Mouse (Mus musculus) adrenal gland, postnatal 4 days (tissue): ENCODE results near the gene Gcc2. TPM values are rescaled to one million over a fixed set of nuclear protein-coding genes. Genes with fewer than 3 reads are reported as not detected.
A peak's percentile ranks its signal among the peaks of the same experiment; 100 is the strongest.
"Not testable (repeated sequence)": the region's sequence is repeated elsewhere in the genome, so short reads cannot be mapped to it uniquely, and the experiment has no call there.

Experiments used
- DNase-seq, 2 experiments: peaks; one replicate each; pipeline ENCODE4 v3.0.0; 2021 to 2022; ENCODE audit warnings: low spot score in 2 of 2, mixed read lengths in 2 of 2
- total RNA-seq, 2 experiments: library from RNA; stranded (reverse); gene quantifications; 2 replicates each; pipeline ENCODE4 v1.2.3; 2021

Gcc2 gene
- total RNA-seq, 2 experiments from 2014 or later, result 51.6 to 56.6 TPM

DNA sequence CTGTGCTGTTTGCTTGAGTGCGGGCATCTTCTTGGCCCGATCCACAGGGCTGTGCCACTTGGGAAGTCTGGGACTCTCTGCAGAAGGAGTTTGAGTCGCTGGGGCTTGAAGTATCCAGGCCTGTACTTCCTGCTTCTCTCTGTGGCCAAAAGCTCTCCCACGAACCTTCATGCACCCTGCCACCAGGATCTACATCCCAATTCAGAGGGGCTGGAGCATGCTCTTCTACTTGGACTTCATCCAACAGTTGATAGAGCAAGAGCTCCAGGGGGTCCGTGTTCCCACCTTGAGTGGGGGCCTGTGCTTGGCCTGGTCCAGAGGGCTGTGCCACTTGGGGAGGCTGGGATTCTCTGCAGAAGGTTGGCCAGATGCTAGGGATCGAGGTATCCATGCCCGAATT is 24.2 kb upstream of the Gcc2 start:
- DNase-seq, result peak in 1 of 2 experiments; percentile 64

DNA sequence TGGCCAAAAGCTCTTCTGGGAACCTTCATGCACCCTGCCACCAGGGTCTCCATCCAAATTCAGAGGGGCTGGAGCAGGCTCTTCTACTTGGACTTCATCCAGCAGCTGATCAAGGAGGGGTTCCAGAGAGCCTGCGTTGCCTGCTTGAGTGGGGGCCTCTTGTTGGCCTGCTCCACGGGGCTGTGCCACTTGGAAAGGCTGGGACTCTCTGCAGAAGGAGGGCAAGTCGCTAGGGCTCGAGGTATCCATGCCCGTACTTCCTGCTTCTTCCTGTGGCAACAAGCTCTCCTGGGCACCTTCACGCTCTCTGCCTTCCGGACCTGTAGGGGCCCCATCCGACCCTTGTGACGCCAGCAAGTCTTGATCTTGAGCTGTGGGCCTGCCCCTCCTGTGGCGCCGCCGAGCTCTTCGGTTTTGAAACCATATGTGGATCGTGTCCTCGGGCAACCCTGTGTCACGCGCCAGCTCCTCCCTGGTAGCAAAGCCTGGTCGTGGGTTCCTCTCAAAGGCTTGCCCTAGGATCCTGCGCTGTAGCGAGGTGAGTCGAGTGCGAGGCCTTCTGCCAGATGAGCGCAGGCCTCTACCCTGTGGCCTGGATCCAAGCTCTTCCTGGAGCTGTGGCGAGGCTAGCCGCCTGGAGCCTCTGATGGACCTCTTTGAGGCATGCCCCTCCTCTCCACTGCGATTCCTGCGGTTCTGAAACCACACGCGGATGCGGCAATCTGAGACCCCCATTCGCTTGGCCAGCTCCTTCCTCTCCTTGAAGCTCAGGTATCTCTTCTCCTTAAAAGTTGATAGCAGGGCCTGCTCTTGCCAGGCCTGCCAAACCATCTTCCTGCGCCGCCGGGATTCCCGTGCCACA is 23.3 kb upstream of the Gcc2 start:
- DNase-seq, result peak; percentile 96 to 100

DNA sequence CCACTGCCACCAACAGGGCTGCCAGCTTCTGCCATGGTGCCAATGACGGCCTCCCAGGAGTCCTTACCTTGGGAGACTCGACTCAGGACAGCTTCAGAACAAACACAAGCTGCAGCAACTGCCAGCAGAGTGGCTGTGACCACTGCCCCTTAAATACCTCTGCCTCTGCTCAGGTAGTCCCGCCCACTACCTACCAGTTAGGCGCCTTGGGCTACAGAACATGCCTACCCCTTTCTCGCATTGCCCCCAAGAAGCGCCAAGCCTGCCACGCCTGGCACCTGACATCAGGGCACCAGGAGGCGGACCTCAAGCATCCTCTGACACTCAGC is 22.7 kb upstream of the Gcc2 start, which contains the start of gene Duxf3:
Gene Duxf3, minus strand, starts transcription at position 35 of the 329 bp plus-strand sequence.
- DNase-seq, result not testable (repeated sequence)

DNA sequence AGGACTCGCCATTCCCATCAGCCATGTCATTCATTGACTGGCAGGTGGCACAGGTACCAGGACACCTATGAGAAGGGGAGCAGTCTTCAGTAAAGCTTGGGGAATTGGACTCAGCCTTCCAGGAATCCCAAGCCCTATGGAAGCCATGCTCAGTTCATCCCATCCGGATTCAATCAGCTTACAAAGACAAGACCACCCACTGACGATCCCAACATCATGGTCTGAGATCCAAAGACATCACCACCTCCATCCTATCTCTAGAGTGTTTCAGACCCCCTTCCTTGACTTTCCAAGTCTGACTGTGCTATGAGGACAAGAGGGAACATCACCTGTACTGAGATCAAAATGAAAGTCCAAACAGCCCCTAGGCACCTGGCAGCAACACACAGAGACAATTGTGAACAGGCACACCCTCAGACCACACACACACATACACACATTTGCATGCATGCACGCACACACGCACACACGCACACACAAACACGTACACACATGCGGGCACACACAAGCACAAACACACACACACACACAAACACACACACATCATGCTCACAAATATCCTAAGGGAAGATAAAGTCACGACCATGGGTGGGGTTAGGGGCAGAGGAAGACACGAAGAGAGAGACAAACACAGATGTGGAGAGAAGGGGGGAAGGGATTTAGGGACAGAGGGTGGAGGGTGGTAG is 22.1 kb upstream of the Gcc2 start:
- DNase-seq, result peak in 1 of 2 experiments; percentile 46

DNA sequence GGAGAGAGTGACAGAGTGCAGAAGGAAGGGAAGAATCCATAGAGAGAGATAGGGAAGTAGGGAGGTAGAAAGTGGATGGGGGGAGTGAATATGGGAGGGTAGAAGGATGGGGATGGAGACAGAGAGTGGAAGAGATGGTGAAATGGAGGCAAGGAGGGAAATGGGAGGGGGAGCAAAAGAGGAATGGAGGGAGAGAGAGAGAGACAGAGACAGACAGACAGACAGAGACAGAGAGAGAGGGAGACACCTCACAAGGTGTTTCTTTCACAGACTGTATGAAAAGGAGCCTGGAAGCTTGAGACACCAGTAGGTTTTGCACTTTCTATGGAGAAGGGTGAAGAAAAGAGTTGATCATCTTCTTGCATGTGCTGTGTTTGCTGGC is 21.6 kb upstream of the Gcc2 start:
- DNase-seq, result not testable (repeated sequence)

DNA sequence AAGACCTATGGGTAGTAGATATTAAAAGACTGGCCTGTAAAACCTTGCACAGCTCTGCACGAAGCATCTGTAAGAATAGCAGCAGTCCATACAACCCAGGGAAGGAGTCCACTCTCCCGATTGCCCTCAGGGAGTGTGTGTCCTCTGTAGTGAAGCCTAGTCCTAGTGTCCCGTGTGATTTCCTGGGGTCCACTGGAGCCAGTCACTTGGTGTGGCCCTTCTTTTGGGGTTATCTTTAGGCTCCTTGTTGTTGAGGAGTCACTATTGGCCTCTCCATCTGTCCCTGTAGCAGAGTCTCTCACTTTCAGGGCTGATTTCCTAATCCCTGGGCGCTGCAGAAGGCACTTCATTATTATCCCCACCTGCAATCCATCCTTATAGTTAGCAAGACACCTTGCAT is 20.3 kb upstream of the Gcc2 start:
- not testable (repeated sequence) for DNase-seq

DNA sequence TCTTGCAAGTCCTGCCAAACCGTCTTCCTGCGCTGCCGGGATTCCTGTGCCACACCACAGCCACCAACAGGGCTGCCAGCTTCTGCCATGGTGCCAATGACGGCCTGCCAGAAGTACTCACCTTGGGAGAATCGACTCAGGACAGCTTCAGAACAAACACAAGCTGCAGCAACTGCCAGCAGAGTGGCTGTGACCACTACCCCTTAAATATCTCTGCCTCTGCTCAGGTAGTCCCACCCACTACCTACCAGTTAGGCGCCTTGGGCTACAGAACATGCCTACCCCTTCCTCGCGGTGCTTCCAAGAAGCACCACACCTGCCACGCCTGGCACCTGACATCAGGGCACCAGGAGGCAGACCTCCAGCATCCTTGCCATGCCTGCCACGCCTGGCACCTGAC is 18.7 kb upstream of the Gcc2 start, which contains the start of gene Gm4981:
Gene Gm4981, minus strand, starts transcription at position 89 of the 400 bp plus-strand sequence.
- DNase-seq, result no peak

DNA sequence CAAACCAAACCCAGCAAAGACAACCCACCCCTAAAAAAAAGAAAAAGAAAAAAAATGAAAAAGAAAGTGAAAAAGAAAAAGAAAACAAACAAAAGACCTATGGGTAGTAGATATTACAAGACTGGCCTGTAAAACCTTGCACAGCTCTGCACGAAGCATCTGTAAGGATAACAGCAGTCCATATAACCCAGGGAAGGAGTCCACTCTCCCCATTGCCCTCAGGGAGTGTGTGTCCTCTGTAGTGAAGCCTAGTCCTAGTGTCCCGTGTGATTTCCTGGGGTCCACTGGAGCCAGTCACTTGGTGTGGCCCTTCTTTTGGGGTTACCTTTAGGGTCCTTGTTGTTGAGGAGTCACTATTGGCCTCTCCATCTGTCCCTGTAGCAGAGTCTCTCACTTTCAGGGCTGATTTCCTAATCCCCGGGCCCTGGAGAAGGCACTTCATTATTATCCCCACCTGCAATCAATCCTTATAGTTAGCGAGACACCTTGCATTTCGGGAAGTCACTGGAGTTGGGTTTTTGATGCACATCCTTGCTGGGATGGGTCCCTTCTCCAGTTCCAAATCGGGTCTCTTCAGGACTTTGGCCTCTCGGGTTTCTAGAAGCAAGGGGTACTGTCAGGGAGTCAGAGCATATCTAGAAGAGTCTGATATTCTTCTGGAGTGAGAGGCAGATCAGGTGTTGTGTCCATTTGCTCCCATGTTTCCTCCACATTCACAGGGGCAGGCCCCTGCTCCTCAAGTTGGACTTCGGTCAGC is 16.1 kb upstream of the Gcc2 start:
- DNase-seq, result peak; percentile 78 to 80

DNA sequence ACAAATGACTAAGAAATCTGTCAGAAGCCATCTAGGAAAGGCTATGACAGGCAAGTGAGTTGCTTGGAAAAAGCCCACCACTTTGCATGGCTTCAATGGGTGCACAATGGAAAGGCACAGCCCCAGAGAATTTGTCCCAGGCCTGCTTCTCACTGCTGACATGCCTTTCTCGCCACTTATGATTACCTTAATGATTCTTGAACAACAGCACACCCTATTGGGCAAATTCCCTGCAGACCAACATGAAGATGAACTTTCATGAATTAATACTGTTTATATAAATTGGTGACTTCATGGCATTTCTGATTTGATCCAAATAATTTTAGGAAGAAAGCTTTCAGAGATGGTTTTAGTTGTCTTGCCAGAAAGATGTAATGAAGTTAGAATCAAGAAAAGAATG is 5.8 kb upstream of the Gcc2 start:
- no peak for DNase-seq

DNA sequence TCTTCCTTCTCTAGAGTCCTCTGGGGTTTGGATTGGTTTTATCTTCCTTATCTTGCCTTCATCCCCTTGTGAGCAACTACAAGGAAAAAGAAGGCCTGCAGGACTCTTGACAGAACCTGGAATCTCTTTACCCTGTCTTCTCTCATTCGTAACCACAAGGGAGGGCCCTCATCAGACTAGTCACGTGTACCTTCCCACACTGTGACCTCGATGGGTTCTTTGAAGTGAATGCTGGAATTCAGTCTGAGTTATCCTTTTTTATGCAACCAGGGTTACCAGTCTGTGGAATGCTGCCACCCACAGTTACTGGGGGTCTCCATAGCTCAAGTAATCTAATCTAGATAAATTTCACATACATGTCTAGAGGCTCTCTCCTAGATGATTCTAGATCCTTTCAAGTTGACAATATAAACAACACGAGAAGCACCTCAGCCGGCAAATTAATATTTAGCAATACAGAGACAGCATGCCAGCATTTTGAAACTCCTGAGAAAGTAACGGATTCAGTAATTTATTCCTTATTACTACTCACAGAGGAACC is 592 bp upstream of the Gcc2 start:
- DNase-seq, result no peak

DNA sequence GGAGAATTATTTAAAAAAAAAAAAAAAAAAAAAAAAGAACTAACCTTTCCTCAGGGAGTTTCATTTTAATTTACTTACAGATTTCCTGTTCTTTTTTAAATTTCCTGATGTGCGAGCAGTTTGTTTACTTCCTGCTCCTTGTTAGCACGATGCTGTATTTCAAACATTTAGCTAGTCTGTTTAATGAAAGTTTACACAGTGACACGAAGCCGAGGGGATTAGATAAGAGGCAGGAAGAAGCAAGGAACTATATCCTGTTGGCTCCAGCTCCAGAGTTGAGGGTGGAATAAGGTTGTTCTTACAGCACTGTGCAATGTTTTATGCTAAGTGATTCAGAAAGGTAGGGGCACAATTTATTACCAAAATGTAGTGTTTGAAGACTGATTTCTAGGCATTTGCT is 657 bp downstream of the Gcc2 start:
- DNase-seq, result no peak

DNA sequence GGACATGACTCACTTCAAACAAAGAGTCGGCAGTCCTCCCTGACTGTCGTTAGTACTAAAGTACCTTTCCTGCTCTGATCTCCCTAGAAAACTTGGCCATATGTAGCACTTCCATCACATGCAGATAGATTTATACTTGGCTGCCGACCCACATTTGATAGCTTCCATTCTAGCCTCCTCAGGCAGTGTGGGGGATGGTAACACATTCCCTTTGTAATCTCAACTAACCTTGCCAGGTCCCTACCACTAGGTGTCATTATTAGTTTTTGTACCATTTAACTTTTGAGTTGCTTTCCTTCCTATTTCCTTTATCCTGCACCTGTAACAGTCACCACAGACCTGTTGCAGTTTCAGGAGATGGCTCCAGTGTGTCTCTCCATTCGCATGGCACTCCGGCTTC is 3.2 kb downstream of the Gcc2 start:
- DNase-seq, result no peak

DNA sequence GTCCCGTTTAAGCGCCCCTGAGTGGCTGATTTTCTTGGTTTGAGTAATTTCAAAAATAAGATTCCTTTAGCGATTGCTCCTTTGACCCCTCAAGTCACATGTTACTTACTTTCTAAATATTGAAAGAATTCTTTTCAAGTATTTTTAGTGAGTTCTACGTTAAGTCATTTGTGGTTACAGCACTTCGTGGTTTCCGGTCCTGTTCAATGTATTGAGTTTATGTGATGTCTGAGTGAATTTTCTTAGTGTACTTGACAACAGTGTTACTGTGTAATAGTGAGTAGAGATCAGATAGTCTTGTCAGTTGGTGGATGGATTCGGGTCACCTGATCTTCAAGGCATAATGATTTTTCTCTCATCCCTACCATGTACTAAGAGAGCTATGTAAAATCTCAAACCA is 26.9 kb downstream of the Gcc2 start:
- DNase-seq, result no peak

DNA sequence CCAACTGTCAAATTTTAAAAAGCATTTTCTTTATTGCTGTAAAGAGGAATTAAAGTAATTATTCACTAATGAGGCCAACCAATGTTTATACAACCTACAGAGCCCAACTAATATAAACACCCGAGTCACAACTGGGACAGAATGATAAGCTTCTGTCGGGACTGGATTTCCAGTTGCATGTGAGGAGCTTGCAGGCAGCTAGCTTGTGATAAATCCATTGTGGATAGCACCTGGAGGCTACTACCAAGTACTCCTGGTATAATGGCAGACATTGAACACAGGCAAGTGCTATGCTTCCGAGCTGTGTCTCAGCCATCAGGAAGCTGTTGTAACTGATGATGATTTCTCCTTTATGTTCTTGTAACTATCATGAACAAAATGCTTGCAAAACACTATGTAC is 35.4 kb downstream of the Gcc2 start:
- DNase-seq, result no peak

DNA sequence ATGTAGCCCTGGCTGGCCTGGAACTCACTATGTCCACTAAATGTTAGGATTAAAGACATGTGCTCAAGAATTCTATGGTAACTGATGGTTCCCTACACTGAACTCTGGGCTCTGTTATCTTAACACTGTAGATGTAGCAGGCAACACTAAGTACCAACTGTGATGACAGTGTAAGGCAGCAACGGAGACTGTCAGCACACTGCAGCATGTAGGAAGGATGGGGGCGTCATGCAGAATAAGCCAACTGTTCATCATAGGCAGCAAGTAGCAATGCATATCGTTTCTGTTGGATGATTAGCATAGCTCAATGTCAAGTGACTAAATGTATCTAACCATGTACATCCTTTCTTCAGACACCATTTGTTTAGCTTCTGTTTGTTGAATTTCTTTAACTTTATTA is 38.9 kb downstream of the Gcc2 start:
- no peak for DNase-seq

DNA sequence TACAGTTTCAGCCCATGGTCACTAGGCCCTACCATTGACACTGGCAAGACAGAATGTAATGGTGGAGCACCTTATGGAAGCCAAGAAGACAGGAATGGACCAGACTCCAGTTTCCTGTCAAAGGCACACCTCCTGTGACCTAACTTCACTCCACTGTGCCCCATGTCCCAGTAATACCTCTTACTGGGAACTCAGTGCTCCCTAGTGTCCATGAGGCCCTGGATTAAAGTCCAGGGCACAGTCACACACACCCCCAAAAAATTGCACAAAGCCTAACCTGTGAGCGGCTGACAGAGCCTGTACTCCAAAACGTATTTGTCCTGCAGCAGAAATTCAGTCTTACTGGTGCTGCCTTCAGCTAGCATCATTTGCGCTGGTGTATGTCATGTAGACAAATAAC is 40.3 kb downstream of the Gcc2 start:
- DNase-seq, result no peak

DNA sequence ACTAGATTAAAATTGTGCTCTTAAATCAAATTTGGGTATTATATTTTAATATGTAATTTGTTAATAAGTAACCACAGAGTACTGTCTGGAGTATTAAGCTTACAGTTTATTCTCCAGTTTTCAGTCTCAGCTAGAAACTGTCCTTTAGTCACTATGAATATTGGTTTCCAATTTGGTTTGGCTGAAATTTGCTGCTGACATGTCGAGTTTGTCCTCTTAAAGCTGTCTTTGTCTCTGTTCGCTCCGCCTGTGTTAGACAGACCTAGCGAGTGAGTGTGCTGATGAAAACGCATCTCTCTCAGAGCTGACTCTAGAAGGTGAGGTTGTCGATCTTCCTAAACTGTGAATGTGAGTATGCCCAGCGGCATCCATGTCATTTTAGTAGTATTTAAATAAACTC is 49.7 kb downstream of the Gcc2 start:
- DNase-seq, result no peak

DNA sequence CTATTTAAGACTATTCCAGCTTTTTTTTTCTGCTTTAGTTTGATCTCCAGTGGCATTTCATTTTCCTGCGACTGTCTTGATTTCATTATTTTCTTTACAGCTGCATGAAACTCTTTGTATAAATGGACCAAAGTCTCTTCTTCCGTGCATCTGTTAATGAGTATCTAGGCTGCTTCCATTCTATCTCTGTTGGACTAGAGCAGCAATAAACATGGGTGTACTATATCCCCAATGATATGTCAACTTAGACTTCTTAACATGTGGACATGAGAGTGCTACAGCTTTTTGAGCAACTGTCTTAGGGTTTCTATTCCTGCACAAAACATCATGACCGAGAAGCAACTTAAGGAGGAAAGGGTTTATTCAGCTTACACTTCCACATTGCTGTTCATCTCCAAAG is 51.6 kb downstream of the Gcc2 start:
- no peak for DNase-seq

DNA sequence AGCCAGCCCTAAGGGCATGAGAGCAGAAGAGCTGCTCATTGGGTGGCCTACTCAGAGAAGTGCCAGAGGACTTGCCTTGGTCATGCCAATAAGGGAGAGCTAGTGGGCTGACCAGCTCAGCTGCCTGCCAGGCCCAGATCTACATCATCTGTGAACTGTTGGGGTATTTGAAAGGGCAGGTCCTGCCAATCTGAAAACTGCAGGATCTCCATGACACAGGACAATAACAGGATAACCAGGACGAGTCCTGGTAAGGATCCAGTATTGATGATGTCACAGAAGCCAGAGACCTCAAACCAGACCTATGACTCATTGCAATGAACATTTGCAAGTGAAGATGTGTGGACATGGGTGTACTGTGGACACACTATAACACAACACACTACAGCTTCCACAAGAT is 55.5 kb downstream of the Gcc2 start:
- DNase-seq, result no peak

DNA sequence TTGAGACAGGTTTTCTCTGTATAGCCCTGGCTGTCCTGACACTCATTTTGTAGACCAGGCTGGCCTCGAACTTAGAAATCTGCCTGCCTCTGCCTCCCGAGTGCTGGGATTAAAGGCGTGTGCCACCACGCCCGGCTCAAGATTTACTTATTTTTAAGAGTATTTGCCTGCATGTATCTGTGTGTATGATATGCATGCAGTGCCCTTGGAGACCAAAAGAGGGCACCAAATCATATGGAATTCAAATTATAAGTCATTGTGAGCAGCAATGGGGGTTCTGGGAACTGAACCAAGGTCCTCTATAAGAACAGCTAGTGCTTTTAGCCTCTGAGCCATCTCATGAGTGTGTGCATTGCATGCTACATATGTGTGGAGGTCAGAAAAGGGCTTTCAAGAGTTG is 57.6 kb downstream of the Gcc2 start:
- no peak for DNase-seq

DNA sequence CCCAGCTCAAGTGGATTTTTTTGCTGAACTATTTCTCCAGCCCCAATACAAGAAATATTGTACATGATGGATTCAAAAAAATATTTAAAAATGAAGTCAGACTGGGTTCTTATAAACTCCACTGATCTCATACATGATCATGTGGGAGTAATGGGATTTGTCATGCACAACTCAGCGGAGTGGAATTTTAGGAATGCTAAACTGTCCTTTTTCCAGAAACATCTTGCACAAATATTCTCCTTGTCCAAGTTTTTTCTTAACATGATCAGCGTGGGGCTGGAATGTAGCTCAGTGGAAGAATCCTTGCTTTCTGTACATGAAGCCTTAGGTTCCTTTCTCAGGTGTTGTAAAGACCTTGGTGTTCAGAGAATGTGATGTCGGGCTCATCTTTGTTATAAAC is 65.6 kb downstream of the Gcc2 start:
- DNase-seq, result no peak
